Mouse (Mus musculus): Measurements from ENCODE around the gene Igfbp4.

Gene Igfbp4

GRCm38 (mm10) chr11:99041841-99042780, 1.1 kb downstream of the Igfbp4 start:
- no peak for DNase-seq (ENCODE audit: low spot score)

GRCm38 (mm10) chr11:99042834-99043431, 1.9 kb downstream of the Igfbp4 start:
- no peak for DNase-seq (ENCODE audit: low spot score)

GRCm38 (mm10) chr11:99043632-99044031, 2.6 kb downstream of the Igfbp4 start:
- no peak for DNase-seq (ENCODE audit: low spot score)

DNA sequence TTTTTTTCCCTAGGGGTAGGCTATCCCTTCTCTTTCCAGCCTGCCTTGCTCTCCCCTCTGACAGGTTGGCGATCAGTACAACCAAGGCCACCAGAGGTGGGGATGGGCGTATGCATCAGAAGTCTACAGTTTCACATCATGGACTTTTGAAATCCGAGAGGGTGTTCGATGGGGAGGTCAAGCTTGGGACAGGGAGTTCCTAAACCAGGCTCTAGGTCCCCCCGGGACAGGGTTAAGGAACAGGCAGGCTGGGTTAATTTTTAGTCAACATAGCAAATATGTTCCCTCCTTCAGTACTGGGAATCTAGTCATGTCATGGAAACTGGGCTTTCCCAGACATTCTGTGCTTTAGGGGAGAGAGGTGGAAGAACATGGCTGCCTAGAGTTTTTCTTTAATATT, 3.3 kb downstream of the Igfbp4 start:
- no peak for DNase-seq (ENCODE audit: low spot score)

DNA sequence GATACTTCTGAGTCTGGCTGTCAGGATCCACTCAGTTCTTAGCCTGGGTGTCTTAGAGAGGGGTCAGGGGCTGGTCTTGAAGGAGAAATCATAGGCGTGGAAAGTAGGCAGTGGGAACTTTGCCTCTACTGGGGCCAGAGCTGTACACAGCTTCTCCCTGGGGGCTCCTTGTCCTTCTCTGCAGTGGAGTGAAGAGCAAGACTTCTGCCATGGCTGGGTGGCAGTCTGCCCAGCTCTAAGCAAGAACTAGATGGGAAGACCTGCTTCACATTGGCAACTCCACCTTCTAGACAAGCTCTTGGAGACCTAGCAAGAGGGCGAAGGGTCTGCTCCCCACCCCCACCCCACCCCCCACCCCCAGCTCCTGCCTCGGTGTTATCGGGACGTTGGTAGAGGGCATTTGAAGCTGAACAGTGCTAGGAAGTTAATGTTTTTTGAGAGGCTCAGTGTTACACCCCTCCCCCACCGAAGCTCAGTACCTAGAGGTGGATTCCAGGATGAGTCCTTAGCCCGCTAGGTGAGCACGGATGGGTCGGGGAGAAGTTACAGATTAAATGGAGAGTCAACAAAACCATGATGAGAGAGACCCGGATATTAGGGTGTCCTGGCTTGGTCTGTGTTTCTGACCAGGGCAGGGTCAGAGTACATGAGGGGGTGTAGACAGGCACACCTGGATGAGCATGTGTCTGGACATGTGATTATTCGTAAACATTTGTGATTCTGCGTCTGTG, 4.3 kb downstream of the Igfbp4 start:
- DNase-seq (ENCODE audit: low spot score), result no peak

DNA sequence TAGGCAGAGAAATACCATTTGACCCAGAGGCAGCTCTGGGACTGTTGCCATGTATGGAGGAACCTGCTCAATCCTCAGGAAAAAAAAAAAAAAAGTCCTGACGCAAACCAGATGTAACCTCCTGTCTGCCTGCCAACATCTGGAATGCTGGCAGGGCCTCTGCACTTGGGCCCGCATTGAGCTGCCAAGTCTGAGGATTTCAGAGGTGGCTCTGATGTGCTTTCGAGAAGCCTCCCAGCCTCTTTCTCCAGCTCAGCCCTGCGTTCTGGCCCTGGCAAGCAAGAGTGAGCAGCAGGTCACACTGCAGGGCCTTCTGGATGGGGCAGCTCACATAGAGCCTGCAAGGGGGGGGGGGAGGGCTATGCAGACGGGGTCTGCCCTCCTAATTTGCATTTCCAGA, 6.1 kb downstream of the Igfbp4 start:
- DNase-seq (ENCODE audit: low spot score), result no peak

DNA sequence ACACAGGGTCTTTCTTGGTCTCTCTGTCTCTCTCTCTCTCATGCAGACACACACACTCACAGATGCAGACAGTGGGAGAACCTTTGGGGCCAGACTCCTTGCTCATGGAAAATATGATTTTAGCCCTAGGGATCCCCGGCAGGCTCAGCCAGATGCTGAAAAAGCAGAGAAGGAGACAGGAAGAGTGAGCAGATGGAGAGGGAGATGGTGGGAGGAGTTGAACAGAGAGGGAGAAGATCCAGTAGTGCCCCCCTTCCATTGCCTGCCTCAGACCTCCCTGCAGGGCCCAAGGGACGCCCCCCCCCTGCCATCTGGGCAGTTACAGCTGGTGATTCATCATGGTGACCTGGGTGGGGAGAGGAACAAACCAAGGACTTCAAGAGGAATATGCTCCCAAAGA, 6.6 kb downstream of the Igfbp4 start:
- no peak for DNase-seq (ENCODE audit: low spot score)

DNA sequence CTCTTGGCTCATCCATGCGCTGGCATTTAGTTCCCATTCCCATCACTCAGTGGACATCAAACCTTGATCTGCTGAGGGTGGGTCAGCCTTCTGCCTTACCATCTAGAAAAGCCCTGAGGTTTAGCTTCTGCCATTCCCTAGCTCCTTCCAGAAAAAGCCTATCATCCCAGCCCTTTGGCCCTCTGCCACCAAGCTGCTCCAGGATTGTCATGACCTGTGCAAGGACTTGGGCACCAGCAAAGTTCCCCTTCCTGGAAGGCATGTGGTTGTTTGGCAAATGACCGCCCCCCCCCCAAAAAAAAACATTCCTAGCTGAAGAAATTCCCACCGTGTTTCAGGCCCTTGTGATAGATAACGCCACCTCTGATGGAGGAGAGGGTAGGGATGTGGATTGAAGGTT, 14.1 kb downstream of the Igfbp4 start:
- DNase-seq (ENCODE audit: low spot score), result no peak

- DNase-seq (ENCODE audit: low spot score), result no peak
Measured at GRCm38 (mm10) chr11:99055571-99056452, 14.8 kb downstream of the Igfbp4 start.

DNA sequence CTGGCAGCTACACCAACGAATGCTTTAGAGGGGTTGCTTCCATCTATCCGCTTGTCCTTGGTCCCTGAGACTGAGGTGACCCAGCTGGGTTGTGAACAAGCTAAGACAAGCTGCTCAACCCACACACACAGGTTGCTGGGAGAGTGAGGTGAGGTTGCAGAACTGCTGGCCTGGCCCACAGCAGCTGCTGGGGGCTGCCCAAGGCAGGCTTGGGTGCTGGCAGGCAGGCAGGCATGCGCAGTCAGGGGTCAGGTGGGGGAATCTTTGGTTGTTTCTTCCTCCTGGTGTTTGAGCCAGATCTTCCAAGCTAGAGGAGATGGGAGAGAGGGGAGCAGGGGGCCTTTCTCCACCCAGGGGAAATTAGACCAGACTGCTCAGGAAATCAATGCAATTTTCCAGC, 19.4 kb downstream of the Igfbp4 start:
- DNase-seq (ENCODE audit: low spot score), result no peak

- no peak for DNase-seq (ENCODE audit: low spot score)
Measured at GRCm38 (mm10) chr11:99062661-99063060, 21.6 kb downstream of the Igfbp4 start.

DNA sequence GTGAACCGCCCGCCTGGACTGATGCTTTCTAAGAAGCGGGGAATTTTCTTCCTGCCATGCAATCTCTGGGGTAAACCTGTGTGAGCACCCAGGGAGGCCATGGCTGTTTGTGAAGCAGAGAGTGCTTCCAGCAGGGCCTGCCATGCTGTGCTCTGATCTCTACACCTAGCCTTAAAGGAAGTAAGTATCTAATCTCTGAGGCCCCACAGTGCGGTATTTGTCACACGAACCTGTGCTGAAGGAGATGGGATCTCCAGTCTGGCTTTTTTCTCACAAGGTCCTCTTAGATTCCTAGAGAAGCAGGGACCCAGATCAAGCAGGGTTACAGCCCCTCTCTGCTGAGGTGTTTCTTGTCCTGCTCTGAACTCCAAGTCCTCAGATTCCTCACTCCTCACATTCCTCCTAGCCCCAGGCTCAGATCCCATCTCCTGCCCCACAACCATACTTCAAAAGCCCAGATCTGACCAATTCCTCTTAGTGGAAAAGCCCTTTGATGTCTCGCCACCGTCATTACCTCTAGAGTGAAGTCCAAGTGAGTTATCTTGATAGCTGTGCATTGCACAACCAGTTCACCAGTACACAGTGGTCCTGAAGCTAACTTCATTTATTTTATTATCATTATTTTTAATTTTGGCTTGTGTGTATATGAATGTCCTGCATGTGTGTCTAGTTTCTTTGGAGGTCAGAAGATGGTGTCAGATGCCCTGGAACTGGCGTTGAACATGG, 22.5 kb downstream of the Igfbp4 start:
- no peak for DNase-seq (ENCODE audit: low spot score)

DNA sequence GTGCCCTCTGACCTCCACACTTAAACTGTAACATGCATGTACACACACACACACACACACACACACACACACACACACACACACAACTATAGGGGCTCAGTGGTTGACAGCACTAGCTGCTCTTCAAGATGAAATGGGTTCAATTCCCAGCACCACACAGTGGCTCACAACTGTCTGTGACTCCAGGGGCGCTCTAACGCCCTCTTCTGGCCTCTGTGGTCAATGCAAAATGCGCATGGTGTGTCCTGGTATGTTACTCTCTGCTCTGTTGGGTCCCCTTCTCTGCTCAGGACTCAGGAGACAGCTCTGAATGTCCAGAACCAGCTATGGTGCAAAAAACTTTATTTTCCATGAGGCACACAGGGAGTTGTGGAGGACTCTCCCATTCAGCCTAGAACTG, 24.3 kb downstream of the Igfbp4 start:
- no peak for DNase-seq (ENCODE audit: low spot score)

- peak; percentile 41 for DNase-seq (ENCODE audit: low spot score)
Measured at GRCm38 (mm10) chr11:99065979-99066378, 24.9 kb downstream of the Igfbp4 start.

DNA sequence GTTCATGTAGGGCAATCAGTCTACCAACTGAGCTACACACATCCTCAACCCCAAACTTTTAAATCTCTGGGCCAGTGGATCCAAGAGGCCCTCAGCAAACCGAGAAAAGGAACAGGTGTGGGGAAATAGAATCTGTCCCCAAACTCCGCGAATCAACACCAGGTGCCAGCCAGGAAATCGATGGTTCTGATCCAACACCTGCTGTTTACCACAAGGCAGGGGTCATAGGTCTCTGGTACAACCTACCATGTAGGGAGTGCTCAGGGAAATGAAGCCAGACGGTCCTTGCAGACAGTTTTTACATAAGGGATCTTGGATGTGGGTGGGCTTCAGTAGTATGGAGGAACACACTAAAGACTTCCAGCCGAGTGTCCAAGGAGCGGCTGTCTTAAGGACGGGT, 26.5 kb downstream of the Igfbp4 start:
- DNase-seq (ENCODE audit: low spot score), result no peak

- DNase-seq (ENCODE audit: low spot score), result no peak
Measured at GRCm38 (mm10) chr11:99068455-99068854, 27.4 kb downstream of the Igfbp4 start.

- DNase-seq (ENCODE audit: low spot score), result no peak
Measured at GRCm38 (mm10) chr11:99071866-99072265, 30.8 kb downstream of the Igfbp4 start.

- no peak for DNase-seq (ENCODE audit: low spot score)
Measured at GRCm38 (mm10) chr11:99073781-99074180, 32.7 kb downstream of the Igfbp4 start.

GRCm38 (mm10) chr11:99076744-99077319, 35.8 kb downstream of the Igfbp4 start:
- no peak for DNase-seq (ENCODE audit: low spot score)

- DNase-seq (ENCODE audit: low spot score), result no peak
Measured at GRCm38 (mm10) chr11:99077869-99078268, 36.8 kb downstream of the Igfbp4 start.

Measured in c-Kit-positive CD71-positive TER-119-positive erythroid progenitor cells, embryonic 14.5 days (primary cell).